Mouse (Mus musculus) myocyte (in vitro differentiated cells): ENCODE measurements around the gene Rhox2f.
"Not testable (repeated sequence)": the region's sequence is repeated elsewhere in the genome, so short reads cannot be mapped to it uniquely, and the experiment has no call there.

ENCODE experiments used
- CEBPB ChIP-seq: IDR thresholded peaks from 2 replicates; pipeline ENCODE4 v1.6.1; 2011; ENCODE audit warnings: mild to moderate bottlenecking, moderate library complexity; ENCODE audit not compliant: poor library complexity, insufficient read depth, severe bottlenecking
- E2F4 ChIP-seq: IDR thresholded peaks from one replicate; pipeline ENCODE4 v1.6.1; 2011; ENCODE audit warnings: mild to moderate bottlenecking, control low read depth, moderate library complexity; ENCODE audit not compliant: insufficient read depth
- POLR2A ChIP-seq: IDR thresholded peaks from one replicate; pipeline ENCODE4 v1.6.1; 2011; ENCODE audit warnings: low read depth, mild to moderate bottlenecking, control low read depth, moderate library complexity; ENCODE audit not compliant: insufficient read length
- USF1 ChIP-seq: IDR thresholded peaks from one replicate; pipeline ENCODE4 v1.6.1; 2011; ENCODE audit warnings: low read depth, mild to moderate bottlenecking, control low read depth, moderate library complexity

DNA sequence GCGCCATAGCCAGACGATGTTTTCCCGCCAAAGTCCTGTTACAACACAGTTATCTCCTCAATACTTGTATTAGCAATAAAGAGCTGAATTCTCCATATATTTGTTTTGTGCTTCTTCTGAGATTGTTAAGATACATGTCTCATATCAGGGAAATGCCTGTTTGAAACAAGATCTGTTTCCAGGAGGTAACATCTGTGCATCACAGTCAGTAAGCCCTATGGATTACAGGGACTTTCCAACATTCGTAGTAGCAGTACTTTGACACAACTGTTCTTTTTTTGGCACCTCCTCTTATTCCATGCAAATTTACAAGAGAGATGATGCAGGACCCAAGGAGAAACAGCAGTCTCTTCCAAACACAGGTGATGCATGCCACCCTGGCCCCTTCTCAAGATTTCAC lies 29.5 kb upstream of the Rhox2f start, which contains the start of gene Rhox3e:
- TF ChIP-seq CEBPB, POLR2A, USF1, E2F4: not testable (repeated sequence)
